Mouse (Mus musculus) intestine, embryonic 15.5 days (tissue): ENCODE results near the gene Inafm2. TPM values are rescaled to one million over a fixed set of nuclear protein-coding genes. Genes with fewer than 3 reads are reported as not detected.
A peak's percentile ranks its signal among the peaks of the same experiment; 100 is the strongest.

ENCODE experiments used
- ATAC-seq: fragments of 200-750 bp; cut with Nextera tagmentation; 2 replicates; pipeline ENCODE4 v1.8.0; 2017; ENCODE audit warnings: moderate TSS enrichment, moderate library complexity
- H3K27ac ChIP-seq: fragments of 300-500 bp; sonication (generic); 2 replicates; pipeline ENCODE4 v1.5.1; 2015; ENCODE audit warnings: mild to moderate bottlenecking, inconsistent platforms
- H3K27me3 ChIP-seq: fragments of 300-500 bp; sonication (generic); replicated peaks from 2 replicates; pipeline ENCODE4 v1.6.1; 2015; ENCODE audit warnings: inconsistent platforms
- H3K36me3 ChIP-seq: fragments of 300-500 bp; sonication (generic); 2 replicates; pipeline ENCODE4 v1.6.1; 2015; ENCODE audit warnings: inconsistent platforms
- H3K4me1 ChIP-seq: fragments of 300-500 bp; sonication (generic); replicated peaks from 2 replicates; pipeline ENCODE4 v1.6.1; 2015; ENCODE audit warnings: inconsistent platforms
- H3K4me2 ChIP-seq: fragments of 300-500 bp; sonication (generic); replicated peaks from 2 replicates; pipeline ENCODE4 v1.6.1; 2015; ENCODE audit warnings: mild to moderate bottlenecking, inconsistent platforms
- H3K4me3 ChIP-seq: fragments of 300-500 bp; sonication (generic); replicated peaks from 2 replicates; pipeline ENCODE4 v1.5.1; 2015; ENCODE audit warnings: inconsistent platforms
- H3K9ac ChIP-seq: fragments of 300-500 bp; sonication (generic); 2 replicates; pipeline ENCODE4 v1.6.1; 2015; ENCODE audit warnings: inconsistent platforms
- H3K9me3 ChIP-seq: fragments of 300-500 bp; sonication (generic); 2 replicates; pipeline ENCODE4 v1.6.1; 2016; ENCODE audit warnings: inconsistent platforms
- WGBS: fragments of 180-500 bp; shearing (Covaris S2); methylation state at CpG from one replicate; pipeline ENCODE4 v1.1.7; 2015; 5-methylcytosine and 5-hydroxymethylcytosine counted together
- polyA plus RNA-seq: library from polyadenylated mRNA; unstranded; fragments of >200 nt; fragmentation: Nextera tagmentation; extraction: Ambion mirVana; gene quantifications from 2 replicates; pipeline ENCODE4 v1.2.1, GENCODE M21; 2015

Inafm2 gene
- polyA plus RNA-seq, 1 experiment from 2014 or later = 23.4 TPM

DNA sequence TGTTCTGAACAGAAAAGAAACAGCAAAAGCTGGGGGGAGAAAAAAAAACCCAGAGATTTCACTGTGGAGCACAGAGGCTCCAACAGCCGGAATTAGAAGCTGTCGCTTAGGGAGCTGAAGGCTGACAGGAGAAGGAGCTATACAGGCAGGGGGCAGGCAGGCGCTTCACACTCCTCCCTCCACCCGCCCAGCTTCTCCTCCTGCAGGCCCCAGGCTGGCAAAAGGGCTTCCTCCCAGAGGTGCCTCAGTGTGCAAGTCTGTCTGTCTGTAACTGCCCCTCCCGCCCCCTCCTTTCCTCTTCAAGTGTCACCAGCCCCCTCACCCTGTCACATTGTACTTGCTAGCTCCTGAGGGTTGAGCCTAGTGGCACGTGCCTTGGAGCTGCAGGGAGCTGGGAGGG is 39.1 kb upstream of the Inafm2 start:
- Histone ChIP-seq H3K36me3 (no peaks in the 10 kb centered on the region), H3K4me2 (no peak overlapping the region), H3K4me3 (no peak overlapping the region), H3K9ac (no peak overlapping the region), H3K4me1 (peaks cover 40% of the 10 kb centered on the region), H3K27ac (no peak overlapping the region), H3K9me3 (no peaks in the 10 kb centered on the region), H3K27me3 (peaks cover 91% of the 10 kb centered on the region)
- WGBS = 18% methylated on average over 6 of the region's 6 CpGs
- ATAC-seq = no peak

DNA sequence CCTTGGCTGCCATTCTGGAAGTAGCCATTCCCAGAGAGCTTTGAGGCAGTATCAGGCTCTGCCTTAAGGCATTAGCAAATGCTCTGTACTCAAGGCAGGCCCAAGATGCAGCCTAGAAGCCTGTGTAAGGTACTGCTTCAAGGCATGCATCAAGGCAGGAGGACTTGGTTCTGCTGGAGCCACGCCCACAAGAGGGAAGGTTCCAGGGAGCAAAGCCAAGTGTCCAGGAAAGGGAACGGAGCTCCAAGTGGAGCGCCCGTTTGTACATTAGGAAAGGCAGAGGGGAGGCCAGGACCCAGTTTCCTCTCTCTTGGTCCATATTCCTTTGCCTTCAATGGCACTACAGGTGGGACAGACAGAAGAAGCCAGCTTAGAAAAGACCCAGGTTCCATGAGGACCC is 37.1 kb upstream of the Inafm2 start:
- ATAC-seq = no peak
- no peak overlapping the region for H3K4me3 ChIP-seq
- no peaks in the 10 kb centered on the region for H3K36me3 ChIP-seq
- H3K9ac ChIP-seq = no peak overlapping the region
- peaks cover 83% of the 10 kb centered on the region for H3K27me3 ChIP-seq
- H3K27ac ChIP-seq = no peak overlapping the region
- no peaks in the 10 kb centered on the region for H3K9me3 ChIP-seq
- peaks cover 30% of the 10 kb centered on the region for H3K4me1 ChIP-seq
- H3K4me2 ChIP-seq = no peak overlapping the region
- WGBS = 71% methylated on average over 4 of the region's 4 CpGs

DNA sequence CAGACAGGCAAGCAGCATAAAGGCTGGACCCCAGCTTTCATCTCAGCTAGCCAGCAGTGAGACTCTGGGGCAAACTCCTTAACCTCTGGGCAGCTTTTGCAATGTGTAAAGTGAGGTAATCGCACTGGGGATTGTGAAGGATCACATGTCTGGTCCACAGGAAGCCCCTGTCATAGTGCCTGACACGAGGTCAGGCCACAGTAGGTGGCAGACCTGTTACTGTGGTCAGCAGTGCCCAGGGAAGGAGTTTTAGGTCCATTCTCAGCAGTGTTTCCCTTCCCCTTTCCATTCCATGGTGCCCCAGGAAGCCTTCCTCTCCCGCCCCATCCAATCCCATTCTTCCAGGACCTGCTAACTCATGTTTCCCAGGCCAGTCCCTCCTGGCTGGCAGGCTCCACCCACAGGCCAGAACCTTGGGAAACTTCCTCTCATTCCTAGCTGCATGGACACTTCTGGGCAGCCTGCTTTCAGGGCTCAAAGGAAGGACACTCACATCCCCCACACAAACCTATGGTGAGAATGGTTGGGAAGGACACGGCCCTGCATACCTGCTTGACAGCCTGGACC is 35.8 kb upstream of the Inafm2 start:
- peaks cover 20% of the 10 kb centered on the region for H3K4me1 ChIP-seq
- H3K4me3 ChIP-seq = no peak overlapping the region
- H3K27me3 ChIP-seq = peaks cover 71% of the 10 kb centered on the region
- H3K27ac ChIP-seq = no peak overlapping the region
- 44% methylated on average over 4 of the region's 4 CpGs for WGBS
- no peaks in the 10 kb centered on the region for H3K9me3 ChIP-seq
- no peak for ATAC-seq
- no peaks in the 10 kb centered on the region for H3K36me3 ChIP-seq
- no peak overlapping the region for H3K4me2 ChIP-seq
- no peak overlapping the region for H3K9ac ChIP-seq

DNA sequence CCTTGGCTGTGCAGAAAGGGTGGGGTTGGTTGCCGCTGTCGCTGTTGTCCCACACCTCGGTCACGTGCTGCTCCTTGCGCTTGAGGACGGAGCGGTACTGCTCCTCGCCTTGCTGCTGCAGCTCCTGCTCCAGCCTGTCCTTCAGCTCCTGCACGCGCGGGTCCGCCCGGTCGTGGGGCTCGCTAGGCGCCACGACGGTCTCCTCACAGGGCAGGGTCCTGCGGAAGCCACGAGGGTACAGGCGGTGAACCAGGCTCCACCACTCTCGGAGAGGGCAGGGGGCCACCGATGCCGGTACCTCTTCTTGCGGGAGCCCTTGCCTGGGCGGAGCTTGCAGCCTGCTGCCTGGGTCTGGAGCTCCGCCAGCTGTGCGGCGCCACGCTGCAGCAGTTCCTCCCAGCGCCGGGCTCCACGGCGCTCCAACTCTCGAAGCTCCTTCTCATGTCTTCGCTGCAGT is 34.5 kb upstream of the Inafm2 start:
- Histone ChIP-seq H3K4me2 (peak overlapping the region; percentile 96), H3K27ac (no peak overlapping the region), H3K9me3 (no peaks in the 10 kb centered on the region), H3K9ac (peak overlapping the region; percentile 49), H3K4me1 (peaks cover 20% of the 10 kb centered on the region), H3K27me3 (peaks cover 57% of the 10 kb centered on the region), H3K4me3 (peak overlapping the region; percentile 44), H3K36me3 (no peaks in the 10 kb centered on the region)
- under 1% methylated on average over 36 of the region's 36 CpGs for WGBS
- ATAC-seq = peak; percentile 78

DNA sequence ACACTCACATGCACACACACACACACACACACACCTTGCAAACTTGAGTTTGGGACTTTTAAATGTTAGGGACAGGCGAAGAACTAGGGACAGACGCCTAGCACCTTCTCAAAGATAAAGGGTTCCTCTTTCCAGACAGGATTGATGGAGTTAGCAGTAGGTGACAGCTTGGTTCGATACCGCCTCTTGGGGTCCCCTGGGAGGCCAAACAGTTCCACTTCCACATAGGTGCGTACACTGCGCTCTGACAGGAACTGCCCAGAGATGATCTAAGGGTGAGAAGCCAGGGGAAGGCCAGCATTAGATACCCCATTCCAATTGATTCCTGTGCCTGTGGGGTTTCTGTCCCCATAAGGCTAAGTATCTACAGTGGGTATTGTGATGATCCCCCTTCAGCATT is 31.9 kb upstream of the Inafm2 start:
- no peak overlapping the region for H3K4me2 ChIP-seq
- no peak for ATAC-seq
- no peaks in the 10 kb centered on the region for H3K36me3 ChIP-seq
- H3K9ac ChIP-seq = no peak overlapping the region
- no peak overlapping the region for H3K27ac ChIP-seq
- peaks cover 32% of the 10 kb centered on the region for H3K27me3 ChIP-seq
- H3K9me3 ChIP-seq = no peaks in the 10 kb centered on the region
- no peak overlapping the region for H3K4me3 ChIP-seq
- peaks cover 20% of the 10 kb centered on the region for H3K4me1 ChIP-seq
- 90% methylated on average over 6 of the region's 6 CpGs for WGBS

DNA sequence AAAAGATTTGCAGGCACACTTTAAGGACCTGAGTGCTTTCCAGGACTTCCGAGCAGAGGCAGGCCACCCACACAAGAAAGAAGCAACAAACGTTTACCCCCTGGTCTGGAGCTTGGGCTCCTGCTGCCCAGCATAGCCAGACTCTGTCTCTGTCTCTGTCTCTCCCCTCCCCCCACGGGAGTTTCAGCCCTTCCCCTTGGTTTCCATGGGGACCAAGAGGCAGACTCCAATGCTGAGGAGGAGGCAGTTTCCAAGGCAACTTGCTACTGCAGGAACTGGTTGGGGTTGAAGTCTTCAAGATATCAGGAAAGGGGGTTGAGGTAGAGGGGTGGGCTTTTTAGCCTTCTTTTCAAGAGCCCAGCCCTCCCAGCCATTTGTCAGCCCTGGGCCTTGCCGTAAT is 31.3 kb upstream of the Inafm2 start:
- Histone ChIP-seq H3K9ac (no peak overlapping the region), H3K27me3 (peaks cover 27% of the 10 kb centered on the region), H3K27ac (no peak overlapping the region), H3K4me3 (no peak overlapping the region), H3K9me3 (no peaks in the 10 kb centered on the region), H3K4me2 (no peak overlapping the region), H3K4me1 (peaks cover 20% of the 10 kb centered on the region), H3K36me3 (no peaks in the 10 kb centered on the region)
- no peak for ATAC-seq
- 46% methylated on average over 4 of the region's 4 CpGs for WGBS

DNA sequence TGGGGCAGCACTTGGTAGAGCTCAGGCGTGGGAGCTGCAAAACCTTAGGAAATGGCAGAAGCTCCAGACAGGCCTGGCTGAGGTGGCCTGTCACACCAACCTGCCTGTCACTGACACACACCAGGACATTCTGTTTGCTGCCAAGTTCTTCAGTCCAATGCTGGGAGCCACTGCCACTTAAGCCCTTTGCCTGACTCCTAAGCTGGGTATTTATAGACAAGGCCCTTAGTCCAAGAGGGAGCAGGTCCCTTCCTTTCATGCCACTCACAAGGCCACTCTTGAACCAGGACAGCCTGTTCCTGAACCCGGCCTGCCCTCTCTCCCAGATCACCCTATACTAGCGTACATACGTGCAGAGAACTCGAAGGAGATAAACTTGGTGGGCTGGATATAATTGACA is 28.9 kb upstream of the Inafm2 start:
- Histone ChIP-seq H3K4me3 (no peak overlapping the region), H3K9me3 (no peaks in the 10 kb centered on the region), H3K27ac (no peak overlapping the region), H3K9ac (no peak overlapping the region), H3K36me3 (no peaks in the 10 kb centered on the region), H3K4me1 (peaks cover 2% of the 10 kb centered on the region; the same call in 1 of the 2 replicates), H3K27me3 (peaks cover 10% of the 10 kb centered on the region), H3K4me2 (no peak overlapping the region)
- no peak for ATAC-seq
- 84% methylated on average over 5 of the region's 5 CpGs for WGBS

DNA sequence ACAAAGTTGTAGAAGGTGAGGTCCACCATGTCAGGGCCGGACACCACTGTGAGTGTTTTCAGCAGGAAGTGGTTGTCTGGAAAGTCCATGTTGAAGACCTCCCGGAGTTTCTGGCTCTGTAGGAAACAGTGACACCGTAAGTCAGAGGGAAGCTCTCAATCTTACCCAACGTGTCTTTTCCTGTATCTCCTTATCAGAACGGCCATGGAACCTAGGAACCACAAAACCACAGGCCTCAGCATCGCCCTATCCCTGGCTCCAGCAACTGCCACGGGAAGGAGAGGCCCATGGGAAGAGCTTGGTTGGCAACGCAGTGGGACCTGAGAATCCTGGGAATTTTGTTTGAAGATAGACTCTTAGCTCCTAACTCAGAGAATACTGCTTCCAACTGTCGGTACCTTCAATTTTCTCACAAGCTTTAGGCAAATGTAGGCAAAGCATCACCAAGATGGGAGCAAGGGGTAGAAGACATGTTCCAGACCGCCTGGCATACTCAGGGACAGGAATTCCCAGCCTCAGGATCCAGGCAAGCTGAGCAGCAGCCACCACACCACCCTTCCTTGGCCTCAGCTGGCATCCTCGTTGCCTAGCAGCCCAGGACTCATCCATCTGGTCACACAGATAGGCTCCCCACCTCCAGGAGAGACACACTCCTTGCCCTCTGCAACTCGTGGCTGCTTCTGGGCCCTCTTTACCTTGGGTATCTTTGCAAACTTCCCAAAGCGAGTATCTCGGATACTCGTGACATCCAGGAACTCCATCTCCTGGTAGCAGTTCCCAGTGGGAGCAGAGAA is 21.7 kb upstream of the Inafm2 start:
- Histone ChIP-seq H3K27me3 (peaks cover 3% of the 10 kb centered on the region; the same call in 1 of the 2 replicates), H3K9me3 (no peaks in the 10 kb centered on the region), H3K4me3 (no peak overlapping the region), H3K9ac (no peak overlapping the region), H3K4me1 (peaks cover 12% of the 10 kb centered on the region; the same call in 1 of the 2 replicates), H3K4me2 (no peak overlapping the region), H3K27ac (no peak overlapping the region), H3K36me3 (no peaks in the 10 kb centered on the region)
- whole genome bisulfite sequencing = 77% methylated on average over 15 of the region's 15 CpGs
- no peak for ATAC-seq

DNA sequence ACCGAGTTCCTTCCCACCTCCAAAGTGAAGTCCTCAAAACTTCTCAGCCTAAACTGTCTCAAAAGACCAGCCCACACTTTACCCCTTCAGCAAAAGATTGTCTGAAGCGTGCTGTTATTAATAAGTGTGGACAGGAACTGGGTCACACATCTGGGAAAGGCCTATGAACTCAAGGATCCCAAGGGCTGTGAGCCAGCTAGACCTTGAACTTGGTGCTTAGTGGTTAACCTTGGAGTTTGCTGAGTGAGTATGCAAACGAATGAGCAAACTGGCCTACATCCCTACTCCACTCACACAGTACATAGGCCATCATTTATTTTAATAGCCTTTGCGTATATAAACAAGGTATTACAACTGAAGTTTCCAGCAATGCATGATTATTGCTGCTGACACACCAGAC is 20.0 kb upstream of the Inafm2 start:
- WGBS = 70% methylated on average over 4 of the region's 4 CpGs
- peaks cover 22% of the 10 kb centered on the region for H3K4me1 ChIP-seq
- H3K27ac ChIP-seq = no peak overlapping the region
- no peaks in the 10 kb centered on the region for H3K36me3 ChIP-seq
- H3K27me3 ChIP-seq = peaks cover 3% of the 10 kb centered on the region; the same call in 1 of the 2 replicates
- no peaks in the 10 kb centered on the region for H3K9me3 ChIP-seq
- H3K9ac ChIP-seq = no peak overlapping the region
- H3K4me2 ChIP-seq = no peak overlapping the region
- no peak overlapping the region for H3K4me3 ChIP-seq
- ATAC-seq = no peak

DNA sequence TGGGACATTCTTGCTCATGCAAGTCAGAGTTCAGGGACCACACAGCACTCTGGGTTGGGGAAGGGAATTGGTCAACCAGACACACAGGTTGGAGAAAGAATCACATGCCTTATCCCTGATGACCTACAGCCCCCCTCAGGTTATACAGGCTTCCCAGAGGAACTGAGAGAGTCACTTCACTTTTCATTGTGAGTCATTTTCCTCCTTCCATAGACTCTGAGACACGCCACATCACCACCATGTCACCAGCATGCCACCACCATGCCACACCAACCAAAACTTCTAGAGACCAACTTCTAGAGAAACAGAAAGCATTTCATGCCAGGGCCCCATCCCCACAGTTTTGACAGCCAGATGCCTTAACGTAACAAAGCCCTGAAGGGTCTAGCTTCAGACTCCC is 18.7 kb upstream of the Inafm2 start:
- no peaks in the 10 kb centered on the region for H3K36me3 ChIP-seq
- H3K9me3 ChIP-seq = no peaks in the 10 kb centered on the region
- peaks cover 3% of the 10 kb centered on the region; the same call in 1 of the 2 replicates for H3K27me3 ChIP-seq
- no peak overlapping the region for H3K4me2 ChIP-seq
- peaks cover 22% of the 10 kb centered on the region for H3K4me1 ChIP-seq
- 93% methylated on average over 2 of the region's 2 CpGs for WGBS
- no peak for ATAC-seq
- H3K9ac ChIP-seq = no peak overlapping the region
- no peak overlapping the region for H3K4me3 ChIP-seq
- H3K27ac ChIP-seq = 0 out of 2 replicates have a peak overlapping the region, but pooled peaks have one; percentile 70

DNA sequence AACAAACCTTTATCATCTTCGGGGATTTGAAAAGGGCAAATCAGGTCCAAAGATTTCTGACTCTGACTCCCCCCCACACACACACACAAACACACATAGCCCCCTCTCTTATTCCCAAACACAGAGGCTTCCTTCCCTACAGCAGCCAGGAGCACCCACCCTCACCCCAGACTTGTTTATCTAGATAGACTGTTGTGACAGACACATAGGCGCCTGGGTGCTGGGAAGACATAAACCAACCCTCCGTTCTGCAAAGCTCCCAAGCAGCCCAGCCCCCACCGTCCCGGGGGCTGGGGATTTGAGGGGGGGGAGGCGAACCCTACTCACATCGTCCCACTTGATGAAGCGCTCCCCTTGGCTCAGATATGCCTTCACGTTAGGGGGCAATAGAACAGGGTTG is 17.6 kb upstream of the Inafm2 start:
- H3K36me3 ChIP-seq = no peaks in the 10 kb centered on the region
- peak; percentile 40 for ATAC-seq
- 11% methylated on average over 9 of the region's 9 CpGs for WGBS
- H3K4me1 ChIP-seq = peaks cover 22% of the 10 kb centered on the region
- H3K4me3 ChIP-seq = peak overlapping the region; percentile 7
- peak overlapping the region; percentile 46 for H3K4me2 ChIP-seq
- H3K9me3 ChIP-seq = no peaks in the 10 kb centered on the region
- H3K9ac ChIP-seq = no peak overlapping the region
- peaks cover 3% of the 10 kb centered on the region for H3K27me3 ChIP-seq
- H3K27ac ChIP-seq = peak overlapping the region; percentile 70

DNA sequence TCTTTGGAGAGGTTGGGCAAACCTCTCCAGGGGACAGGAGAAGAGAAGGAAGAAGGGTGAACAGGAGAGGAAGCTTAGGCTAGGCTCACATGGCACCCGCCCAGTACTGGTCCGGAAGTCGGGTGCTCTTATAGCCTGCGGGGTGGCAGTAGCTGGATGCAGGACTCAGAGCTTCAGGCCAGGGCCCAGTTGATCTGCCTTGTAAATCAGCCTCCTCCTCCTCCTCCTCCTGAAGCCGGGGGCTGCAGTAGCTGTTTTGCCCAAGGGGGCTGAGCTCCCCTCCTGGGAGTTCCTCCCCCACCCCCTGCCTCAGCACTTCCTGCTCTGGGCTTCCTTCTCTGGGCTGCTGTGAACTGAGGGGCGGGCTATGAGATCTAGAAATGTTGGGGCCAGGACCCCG is 17.2 kb upstream of the Inafm2 start, which contains the start of gene Plcb2:
Gene Plcb2, minus strand, starts transcription at position 102 of the 400 bp plus-strand sequence.
- Histone ChIP-seq H3K27ac (peak within 1 kb of the TSS; percentile 70), H3K9ac (no peak within 1 kb of the TSS), H3K36me3 (no peaks in the 10 kb centered on the region), H3K4me1 (peaks cover 22% of the 10 kb centered on the region), H3K4me3 (peak within 1 kb of the TSS; percentile 7), H3K9me3 (no peaks in the 10 kb centered on the region), H3K4me2 (peak within 1 kb of the TSS; percentile 46), H3K27me3 (peaks cover 5% of the 10 kb centered on the region)
- 13% methylated on average over 7 of the region's 7 CpGs for WGBS
- ATAC-seq = peak; percentile 56
